Mouse (Mus musculus) gonadal fat pad, adult 2 months (tissue): Measurements from ENCODE around the gene A730061H03Rik. TPM values are rescaled to one million over a fixed set of nuclear protein-coding genes. Genes with fewer than 3 reads are reported as not detected.

Experiments
- polyA plus RNA-seq: library from polyadenylated mRNA; depleted of rRNA; stranded (reverse); fragments of >200 nt; gene quantifications from 2 replicates; pipeline ENCODE4 v1.2.3, GENCODE M21; 2012; rRNA removed

A730061H03Rik gene
- polyA plus RNA-seq, 1 experiment, result 6.6 TPM

Other genes starting within 250 kb of the A730061H03Rik start
- 59.9 and 69.7 TPM in 2 replicates for gene Dhrs4, start 81.6 kb downstream of the A730061H03Rik start, polyA plus RNA-seq
- gene Carmil3, start 69.8 kb downstream of the A730061H03Rik start, polyA plus RNA-seq, result 2.2 and 2.5 TPM in 2 replicates
- 0.39 and 0.74 TPM in 2 replicates for gene Cpne6, start 50.0 kb downstream of the A730061H03Rik start, polyA plus RNA-seq
- not detected in 2 replicates for gene Nrl, start 35.4 kb downstream of the A730061H03Rik start, polyA plus RNA-seq
- gene Pck2, start 20.1 kb downstream of the A730061H03Rik start, polyA plus RNA-seq, result 46.6 and 53.5 TPM in 2 replicates
- gene Dcaf11, start 400 bp downstream of the A730061H03Rik start, polyA plus RNA-seq, result 186 and 207 TPM in 2 replicates
- 1.6 and 4.0 TPM in 2 replicates for gene Fitm1, start 15.2 kb upstream of the A730061H03Rik start, polyA plus RNA-seq
- gene Psme1, start 17.7 kb upstream of the A730061H03Rik start, polyA plus RNA-seq, result 62.8 and 71.9 TPM in 2 replicates
- 37.4 and 62.0 TPM in 2 replicates for gene Emc9, start 24.9 kb upstream of the A730061H03Rik start, polyA plus RNA-seq
- gene Psme2, start 30.7 kb upstream of the A730061H03Rik start, polyA plus RNA-seq, result 85.1 and 122 TPM in 2 replicates
- 29.9 and 31.3 TPM in 2 replicates for gene Rnf31, start 31.3 kb upstream of the A730061H03Rik start, polyA plus RNA-seq
- 63.1 and 66.8 TPM in 2 replicates for gene Irf9, start 43.2 kb upstream of the A730061H03Rik start, polyA plus RNA-seq
- 8.0 and 30.7 TPM in 2 replicates for gene Rec8, start 57.6 kb upstream of the A730061H03Rik start, polyA plus RNA-seq
- 93.1 and 112 TPM in 2 replicates for gene Ipo4, start 75.6 kb upstream of the A730061H03Rik start, polyA plus RNA-seq
- gene Gm49378, start 77.5 kb upstream of the A730061H03Rik start, polyA plus RNA-seq, result 3.5 and 4.7 TPM in 2 replicates
- gene Tm9sf1, start 83.4 kb upstream of the A730061H03Rik start, polyA plus RNA-seq, result 103 and 117 TPM in 2 replicates
- gene Tssk4, start 89.8 kb upstream of the A730061H03Rik start, polyA plus RNA-seq, result 4.4 and 4.6 TPM in 2 replicates
- gene Mdp1, start 100.1 kb upstream of the A730061H03Rik start, polyA plus RNA-seq, result 33.1 and 34.8 TPM in 2 replicates
- 17.9 and 24.6 TPM in 2 replicates for gene Gmpr2, start 111.5 kb upstream of the A730061H03Rik start, polyA plus RNA-seq
- gene Nedd8, start 111.7 kb upstream of the A730061H03Rik start, polyA plus RNA-seq, result 262 and 441 TPM in 2 replicates
- gene Tinf2, start 121.4 kb upstream of the A730061H03Rik start, polyA plus RNA-seq, result 12.3 and 12.4 TPM in 2 replicates
- gene Tgm1, start 153.5 kb upstream of the A730061H03Rik start, polyA plus RNA-seq, result 4.3 and 4.4 TPM in 2 replicates
- gene Rabggta, start 161.9 kb upstream of the A730061H03Rik start, polyA plus RNA-seq, result 48.4 and 49.0 TPM in 2 replicates
- gene Dhrs1, start 185.3 kb upstream of the A730061H03Rik start, polyA plus RNA-seq, result 92.5 and 99.0 TPM in 2 replicates
- 16.7 and 18.1 TPM in 2 replicates for gene Nop9, start 185.3 kb upstream of the A730061H03Rik start, polyA plus RNA-seq
- gene Cideb, start 198.1 kb upstream of the A730061H03Rik start, polyA plus RNA-seq, result 5.9 and 8.3 TPM in 2 replicates
- 1.5 and 2.2 TPM in 2 replicates for gene Ltb4r2, start 201.0 kb upstream of the A730061H03Rik start, polyA plus RNA-seq
- 3.8 and 4.6 TPM in 2 replicates for gene Ltb4r1, start 205.6 kb upstream of the A730061H03Rik start, polyA plus RNA-seq
- gene Adcy4, start 223.7 kb upstream of the A730061H03Rik start, polyA plus RNA-seq, result 12.6 and 13.6 TPM in 2 replicates
- gene Ripk3, start 228.5 kb upstream of the A730061H03Rik start, polyA plus RNA-seq, result 9.1 and 10.7 TPM in 2 replicates